Mouse (Mus musculus): ENCODE measurements around the gene Ms4a6c.

- TF ChIP-seq CTCF (conservative IDR thresholded peaks at IDR 0.05; ENCODE audit: insufficient read depth, insufficient read length, low read depth, low read length) (no peak), POLR2A (IDR thresholded peaks at IDR 0.05; ENCODE audit: low read depth, low read length) (no peak)
Observed at GRCm38 (mm10) chr19:11466471-11466870, 2.7 kb upstream of the Ms4a6c start.
